Mouse (Mus musculus) thymus, postnatal 0 days (tissue): ENCODE measurements around the gene Parp9. TPM values are rescaled to one million over a fixed set of nuclear protein-coding genes. Genes with fewer than 3 reads are reported as not detected.
"Not testable (repeated sequence)": the region's sequence is repeated elsewhere in the genome, so short reads cannot be mapped to it uniquely, and the experiment has no call there.

Experiments
- DNase-seq: peaks from one replicate; pipeline ENCODE4 v3.0.0-alpha.2; 2015; ENCODE audit warnings: low spot score
- polyA plus RNA-seq: library from polyadenylated mRNA; unstranded; fragments of >200 nt; fragmentation: Nextera tagmentation; extraction: Ambion mirVana; gene quantifications from 2 replicates; pipeline ENCODE4 v1.2.1, GENCODE M21; 2015

Gene Parp9
- polyA plus RNA-seq, 1 experiment from 2014 or later, result 44.4 TPM

DNA sequence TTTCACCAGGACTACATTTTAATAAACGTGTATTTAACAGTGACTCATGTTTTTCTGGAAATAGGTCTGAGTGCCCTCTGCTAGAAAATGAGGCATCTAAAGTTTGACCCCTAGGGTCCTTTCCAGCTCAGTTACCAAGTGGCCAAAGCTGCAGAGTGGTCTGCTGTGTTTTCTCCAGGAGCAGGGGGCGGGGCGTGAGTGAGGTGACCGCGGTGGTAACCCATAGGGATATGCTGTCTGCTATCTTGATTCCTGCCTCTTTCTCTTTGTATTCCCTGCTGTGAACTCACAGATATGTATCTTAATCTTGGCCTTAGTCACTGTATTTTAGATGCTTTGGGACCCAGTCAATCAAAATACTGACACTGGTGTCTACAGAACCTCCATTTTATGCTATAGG is 13.9 kb upstream of the Parp9 start:
- DNase-seq, result no peak

- DNase-seq, result no peak
Observed at GRCm38 (mm10) chr16:35932179-35933055, 5.9 kb upstream of the Parp9 start.

- no peak for DNase-seq
Observed at GRCm38 (mm10) chr16:35933181-35933580, 5.1 kb upstream of the Parp9 start.

DNA sequence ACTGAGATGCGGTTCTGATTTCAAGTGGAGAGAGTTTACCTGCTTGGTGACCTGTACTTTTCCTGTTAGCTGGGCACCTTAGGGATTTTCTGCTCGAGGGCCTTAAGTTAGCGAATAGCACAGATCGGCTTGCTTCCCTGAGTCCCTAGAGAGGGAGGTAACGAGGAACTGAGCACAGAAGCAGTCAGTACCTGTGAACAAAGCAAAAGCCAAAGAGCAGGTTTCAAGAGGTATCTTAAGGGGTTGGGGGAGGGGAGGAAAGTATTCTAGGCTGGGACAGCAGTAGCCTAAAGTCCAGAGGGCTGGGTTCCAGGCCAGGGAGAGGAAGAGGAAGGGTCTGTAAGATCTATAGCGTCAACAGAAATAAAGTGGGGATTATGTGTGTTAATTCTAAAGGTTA is 991 bp downstream of the Parp9 start:
- no peak for DNase-seq

DNA sequence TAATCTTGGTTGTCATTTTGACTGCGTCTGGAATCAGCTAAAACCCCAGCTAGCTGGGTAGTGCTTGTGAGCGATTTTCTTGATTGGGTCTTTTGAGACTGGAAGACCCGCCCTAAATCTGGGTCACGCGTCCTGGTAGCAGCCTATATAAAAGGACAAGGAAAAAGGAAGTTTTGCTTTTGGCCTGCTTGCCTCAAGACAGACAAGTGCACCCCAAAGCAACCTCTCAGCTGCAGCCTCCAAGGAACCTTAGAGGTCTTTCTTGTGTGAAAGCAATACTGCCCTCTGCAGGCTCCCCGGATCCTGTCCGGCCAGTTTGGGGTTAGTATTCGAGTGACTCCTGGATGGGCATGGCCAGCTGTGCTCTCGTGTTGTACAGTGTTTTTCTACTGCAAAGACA is 1.4 kb downstream of the Parp9 start:
- DNase-seq, result peak; percentile 93

DNA sequence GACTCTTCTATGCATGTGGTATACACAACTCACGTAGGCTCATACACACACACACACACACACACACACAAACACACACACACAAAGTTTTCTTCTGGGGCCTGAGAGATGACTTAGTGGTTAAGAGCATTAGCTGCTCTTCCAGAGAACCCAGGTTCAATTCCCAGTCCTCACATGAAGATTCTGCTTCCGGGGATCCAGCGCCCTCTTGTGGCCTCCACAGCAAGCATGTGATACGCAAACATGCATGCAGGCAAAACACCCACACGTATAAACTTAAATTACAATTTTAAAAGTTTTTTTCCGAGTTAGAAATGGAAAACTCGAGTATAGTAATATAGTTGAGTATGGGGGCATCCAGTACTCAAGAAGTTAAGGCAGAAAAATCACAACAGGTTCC is 3.1 kb downstream of the Parp9 start:
- DNase-seq, result peak; percentile 47

GRCm38 (mm10) chr16:35949264-35949663 is 11.0 kb downstream of the Parp9 start:
- no peak for DNase-seq

DNA sequence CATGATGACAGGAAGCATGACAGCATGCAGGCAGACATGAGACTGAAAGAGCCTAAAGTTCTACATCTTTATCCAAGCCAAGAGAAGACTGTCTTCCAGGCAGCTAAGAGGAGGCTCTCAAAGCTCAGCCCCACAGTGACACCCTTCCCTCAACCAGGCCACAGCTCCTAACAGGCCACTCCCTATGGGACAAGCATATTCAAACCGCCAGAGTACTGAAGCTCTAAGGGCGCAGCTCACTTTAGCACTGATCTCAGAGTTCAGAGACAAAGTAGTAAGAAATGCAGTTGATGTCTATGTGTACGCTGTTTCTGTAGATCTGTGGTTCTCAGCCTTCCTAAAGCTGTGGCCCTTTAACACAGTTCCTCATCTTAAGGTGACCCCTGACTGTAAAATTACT is 12.9 kb downstream of the Parp9 start:
- no peak for DNase-seq

- DNase-seq, result no peak
Observed at GRCm38 (mm10) chr16:35952628-35953130, 14.4 kb downstream of the Parp9 start.

DNA sequence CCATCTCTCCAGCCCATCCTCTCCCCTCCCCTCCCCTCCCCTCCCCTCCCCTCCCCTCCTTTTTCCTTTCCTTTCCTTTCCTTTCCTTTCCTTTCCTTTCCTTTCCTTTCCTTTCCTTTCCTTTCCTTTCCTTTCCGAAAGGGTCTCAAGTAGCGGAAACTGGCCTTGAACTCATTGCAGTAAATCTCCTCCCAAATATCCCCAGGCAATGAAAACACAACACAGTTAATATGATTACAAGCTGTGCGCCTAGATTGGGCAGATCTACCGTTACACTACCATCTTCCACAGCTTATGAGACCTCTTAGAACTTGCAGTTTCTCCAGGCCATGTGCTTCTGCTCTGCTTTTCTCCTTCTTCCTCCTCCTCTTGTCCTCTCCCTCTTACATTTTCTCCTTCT is 27.7 kb downstream of the Parp9 start:
- DNase-seq, result not testable (repeated sequence)

GRCm38 (mm10) chr16:35966411-35967115 is 28.3 kb downstream of the Parp9 start:
- no peak for DNase-seq

- DNase-seq, result no peak
Observed at GRCm38 (mm10) chr16:35967319-35967718, 29.0 kb downstream of the Parp9 start.

DNA sequence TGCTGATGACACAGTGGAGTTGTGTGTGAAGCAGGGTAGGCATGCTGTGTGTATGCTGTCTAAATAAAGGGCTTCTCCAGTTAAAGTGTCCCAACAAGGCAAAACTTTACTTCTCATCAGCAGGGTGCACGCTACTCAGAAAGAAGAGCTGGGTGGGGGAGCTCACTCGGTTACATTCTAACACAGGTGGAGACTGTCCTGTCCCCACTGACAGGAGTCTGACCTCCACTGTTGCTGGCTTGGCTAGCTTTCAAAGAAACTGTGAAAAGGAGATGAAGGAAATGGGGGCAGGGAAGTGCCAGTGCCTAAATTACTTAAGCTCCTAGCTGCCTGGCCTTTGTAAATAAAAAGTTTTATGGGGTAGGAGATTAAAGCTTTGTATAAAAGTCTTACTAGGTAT is 29.9 kb downstream of the Parp9 start:
- no peak for DNase-seq

GRCm38 (mm10) chr16:35974021-35974420 is 35.8 kb downstream of the Parp9 start:
- DNase-seq, result no peak

DNA sequence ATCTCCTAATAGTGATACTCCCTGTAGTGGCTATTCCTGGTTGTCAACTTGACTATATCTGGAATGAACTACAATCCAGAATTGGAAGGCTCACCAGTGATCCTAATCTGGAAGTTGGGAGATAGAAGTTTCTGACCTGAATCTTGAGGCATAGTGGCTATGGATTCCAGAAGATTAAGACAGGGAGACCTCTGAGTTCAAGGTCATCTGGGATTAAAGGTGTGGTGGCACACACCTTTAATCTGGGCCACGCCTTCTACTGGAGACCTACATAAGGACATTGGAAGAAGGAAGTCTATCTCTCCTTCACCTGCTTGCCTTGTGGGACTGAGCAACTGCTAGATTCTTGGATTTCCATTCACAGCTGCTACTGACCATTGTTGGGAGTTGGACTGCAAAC is 40.2 kb downstream of the Parp9 start, which contains the start of gene Kpna1:
Gene Kpna1 (plus strand): TSS at position 301 of the 400 bp plus-strand sequence.
- not testable (repeated sequence) for DNase-seq

DNA sequence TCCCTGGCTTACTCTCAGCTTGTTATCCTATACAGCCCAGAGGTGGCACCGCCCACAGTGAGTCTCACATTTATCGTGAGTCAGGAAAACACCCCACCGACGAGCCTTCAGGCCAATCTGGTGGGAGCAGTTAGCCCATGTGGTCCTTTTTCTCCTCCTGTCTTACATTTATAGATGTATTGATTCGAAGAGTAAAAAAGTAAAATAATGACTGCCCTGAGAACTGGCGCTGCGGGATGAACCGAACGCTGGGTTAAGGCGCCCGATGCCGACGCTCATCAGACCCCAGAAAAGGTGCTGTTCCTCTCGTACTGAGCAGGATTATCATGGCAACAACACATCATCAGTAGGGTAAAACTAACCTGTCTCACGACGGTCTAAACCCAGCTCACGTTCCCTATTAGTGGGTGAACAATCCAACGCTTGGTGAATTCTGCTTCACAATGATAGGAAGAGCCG is 43.1 kb downstream of the Parp9 start:
- peak; percentile 100 for DNase-seq

DNA sequence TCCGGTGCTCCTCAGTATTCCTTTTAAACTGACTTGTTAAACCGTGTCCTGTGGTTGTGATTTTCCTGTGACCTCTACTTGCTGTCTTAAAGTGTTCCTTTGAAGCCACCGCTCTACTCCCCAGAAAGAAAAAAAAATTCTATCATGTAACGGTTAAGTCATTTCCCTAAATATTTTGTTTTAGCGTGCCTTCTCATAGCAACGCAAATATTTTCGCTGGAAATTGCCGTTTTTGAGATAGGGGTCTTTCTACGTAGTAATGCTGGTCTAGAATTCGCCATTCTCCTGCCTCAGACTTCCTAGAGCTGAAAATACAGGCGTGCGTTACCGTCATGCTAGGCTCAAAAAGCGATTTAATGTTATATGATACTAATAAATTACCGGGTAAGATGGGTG is 44.2 kb downstream of the Parp9 start:
- DNase-seq, result no peak

GRCm38 (mm10) chr16:35982902-35983516 is 44.7 kb downstream of the Parp9 start:
- peak; percentile 94 for DNase-seq

DNA sequence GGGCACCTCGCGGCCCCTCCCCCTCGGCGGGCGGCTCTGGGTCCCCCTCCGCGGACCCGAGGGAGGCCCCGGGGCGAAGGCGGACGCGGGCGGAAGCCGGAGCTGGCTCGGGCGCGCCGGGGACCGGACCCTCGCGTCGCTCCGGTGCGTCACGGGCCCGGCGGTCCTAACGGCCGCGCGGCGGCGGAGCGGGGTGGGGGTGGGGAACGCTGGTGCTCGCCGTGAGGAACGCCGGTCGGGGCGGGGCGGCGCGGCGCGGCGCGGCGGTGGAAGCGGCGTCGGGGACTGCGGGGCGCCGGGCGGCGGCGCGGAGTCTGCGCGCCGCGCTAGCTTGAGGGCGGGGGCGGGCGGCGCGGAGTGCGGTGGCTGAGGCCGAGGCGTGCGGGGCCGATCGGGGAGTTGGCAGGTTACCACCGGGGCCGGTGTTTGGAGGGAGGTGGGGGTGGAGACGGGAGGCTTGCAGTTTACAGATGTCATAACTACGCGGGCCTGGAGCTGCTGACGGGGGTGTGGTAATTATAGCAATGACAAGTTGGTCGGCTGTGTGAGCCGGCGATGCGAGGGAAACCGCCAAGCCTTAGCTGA is 45.3 kb downstream of the Parp9 start:
- peak; percentile 66 for DNase-seq

DNA sequence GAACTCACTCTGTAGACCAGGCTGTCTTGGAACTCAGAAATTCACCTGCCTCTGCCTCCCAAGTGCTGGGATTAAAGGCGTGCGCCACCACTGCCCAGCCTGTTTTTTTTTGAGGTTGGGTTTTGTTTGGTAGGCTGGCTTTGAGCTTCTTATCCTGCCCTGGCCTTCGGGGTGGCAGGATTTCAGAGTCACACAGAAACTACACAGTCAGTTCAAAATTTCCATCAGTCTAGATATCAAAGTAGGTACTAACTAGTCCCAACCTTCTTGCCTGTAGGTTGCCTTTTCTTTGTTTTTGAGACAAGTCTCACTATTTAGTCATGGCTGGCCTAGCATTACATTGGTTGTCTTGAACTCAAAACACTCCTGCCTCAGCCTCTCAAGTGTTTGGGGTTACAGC is 46.2 kb downstream of the Parp9 start:
- DNase-seq, result no peak

DNA sequence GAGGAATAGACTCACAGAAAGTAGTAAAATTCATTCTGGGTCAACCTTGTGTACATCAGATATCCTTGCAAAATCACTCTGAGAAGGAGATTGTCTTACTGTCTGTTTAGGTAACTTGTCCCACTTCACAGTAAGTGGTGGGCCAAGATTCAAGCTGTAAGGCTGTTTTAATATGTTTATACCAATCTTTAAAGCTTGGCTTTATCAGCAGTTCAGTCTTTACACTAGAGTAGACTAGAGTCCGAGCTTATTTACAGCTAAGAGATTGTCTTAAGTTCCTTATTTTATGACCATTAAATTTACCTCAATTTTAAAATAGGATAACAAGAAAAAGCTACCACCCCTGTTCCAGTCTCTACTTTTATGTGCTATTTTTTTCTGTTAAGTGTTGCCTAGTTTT is 49.7 kb downstream of the Parp9 start:
- no peak for DNase-seq
